Mouse (Mus musculus): ENCODE results near the gene Wdr43. TPM values are rescaled to one million over a fixed set of nuclear protein-coding genes. Genes with fewer than 3 reads are reported as not detected.

The Wdr43 gene
- polyA plus RNA-seq, 1 experiment from 2014 or later = 22.8 TPM

GRCm38 (mm10) chr17:71683281-71683680, 67.6 kb downstream of the Wdr43 start:
- Histone ChIP-seq H3K27me3 (replicated peaks; ENCODE audit: control insufficient read depth, insufficient read depth, low read length) (no peaks in the 10 kb centered on the region), H3K4me3 (ENCODE audit: low read depth, low read length) (no peak overlapping the region), H3K4me2 (replicated peaks; ENCODE audit: low read depth) (no peak overlapping the region), H3K4me1 (replicated peaks; ENCODE audit: control insufficient read depth, insufficient read depth, low read length) (no peaks in the 10 kb centered on the region), H3K27ac (ENCODE audit: low read depth, low read length) (no peak overlapping the region), H3K9me3 (ENCODE audit: control insufficient read depth) (no peaks in the 10 kb centered on the region), H3K36me3 (ENCODE audit: control insufficient read depth, insufficient read depth) (no peaks in the 10 kb centered on the region), H3K9ac (ENCODE audit: low read depth, low read length) (no peak overlapping the region)
- ATAC-seq = no peak
- WGBS = 91% methylated on average over 6 of the region's 6 CpGs
- TF ChIP-seq CTCF (IDR thresholded peaks at IDR 0.05; ENCODE audit: low read depth) = no peak

- H3K27me3 ChIP-seq (replicated peaks; ENCODE audit: control insufficient read depth, insufficient read depth, low read length) = no peaks in the 10 kb centered on the region
- no peak overlapping the region for H3K27ac ChIP-seq (ENCODE audit: low read depth, low read length)
- no peak overlapping the region for H3K4me3 ChIP-seq (ENCODE audit: low read depth, low read length)
- 42% methylated on average over 5 of the region's 5 CpGs for WGBS
- no peaks in the 10 kb centered on the region for H3K4me1 ChIP-seq (replicated peaks; ENCODE audit: control insufficient read depth, insufficient read depth, low read length)
- H3K9me3 ChIP-seq (ENCODE audit: control insufficient read depth) = no peaks in the 10 kb centered on the region
- no peak for ATAC-seq
- H3K4me2 ChIP-seq (replicated peaks; ENCODE audit: low read depth) = no peak overlapping the region
- no peaks in the 10 kb centered on the region for H3K36me3 ChIP-seq (ENCODE audit: control insufficient read depth, insufficient read depth)
- TF ChIP-seq CTCF (IDR thresholded peaks at IDR 0.05; ENCODE audit: low read depth) = no peak
- H3K9ac ChIP-seq (ENCODE audit: low read depth, low read length) = no peak overlapping the region
Measured at GRCm38 (mm10) chr17:71684103-71684608, 68.5 kb downstream of the Wdr43 start.

- Histone ChIP-seq H3K4me3 (ENCODE audit: low read depth, low read length) (no peak overlapping the region), H3K27me3 (replicated peaks; ENCODE audit: control insufficient read depth, insufficient read depth, low read length) (no peaks in the 10 kb centered on the region), H3K4me2 (replicated peaks; ENCODE audit: low read depth) (no peak overlapping the region), H3K27ac (ENCODE audit: low read depth, low read length) (no peak overlapping the region), H3K9me3 (ENCODE audit: control insufficient read depth) (no peaks in the 10 kb centered on the region), H3K9ac (ENCODE audit: low read depth, low read length) (no peak overlapping the region), H3K4me1 (replicated peaks; ENCODE audit: control insufficient read depth, insufficient read depth, low read length) (no peaks in the 10 kb centered on the region), H3K36me3 (ENCODE audit: control insufficient read depth, insufficient read depth) (no peaks in the 10 kb centered on the region)
- TF ChIP-seq CTCF (IDR thresholded peaks at IDR 0.05; ENCODE audit: low read depth) = no peak
- 73% methylated on average over 9 of the region's 9 CpGs for WGBS
- no peak for ATAC-seq
Measured at GRCm38 (mm10) chr17:71687436-71687835, 71.7 kb downstream of the Wdr43 start.

- WGBS = 66% methylated on average over 5 of the region's 5 CpGs
- H3K27ac ChIP-seq (ENCODE audit: low read depth, low read length) = no peak overlapping the region
- H3K4me2 ChIP-seq (replicated peaks; ENCODE audit: low read depth) = no peak overlapping the region
- H3K4me3 ChIP-seq (ENCODE audit: low read depth, low read length) = no peak overlapping the region
- no peak overlapping the region for H3K9ac ChIP-seq (ENCODE audit: low read depth, low read length)
- TF ChIP-seq CTCF (IDR thresholded peaks at IDR 0.05; ENCODE audit: low read depth) = no peak
- no peak for ATAC-seq
- no peaks in the 10 kb centered on the region for H3K36me3 ChIP-seq (ENCODE audit: control insufficient read depth, insufficient read depth)
- no peaks in the 10 kb centered on the region for H3K9me3 ChIP-seq (ENCODE audit: control insufficient read depth)
- H3K27me3 ChIP-seq (replicated peaks; ENCODE audit: control insufficient read depth, insufficient read depth, low read length) = no peaks in the 10 kb centered on the region
- H3K4me1 ChIP-seq (replicated peaks; ENCODE audit: control insufficient read depth, insufficient read depth, low read length) = no peaks in the 10 kb centered on the region
Measured at GRCm38 (mm10) chr17:71689903-71690302, 74.2 kb downstream of the Wdr43 start.

GRCm38 (mm10) chr17:71691361-71691875, 75.7 kb downstream of the Wdr43 start:
- no peak for TF ChIP-seq CTCF (IDR thresholded peaks at IDR 0.05; ENCODE audit: low read depth)
- Histone ChIP-seq H3K36me3 (ENCODE audit: control insufficient read depth, insufficient read depth) (no peaks in the 10 kb centered on the region), H3K9ac (ENCODE audit: low read depth, low read length) (no peak overlapping the region), H3K4me3 (ENCODE audit: low read depth, low read length) (no peak overlapping the region), H3K4me1 (replicated peaks; ENCODE audit: control insufficient read depth, insufficient read depth, low read length) (no peaks in the 10 kb centered on the region), H3K4me2 (replicated peaks; ENCODE audit: low read depth) (no peak overlapping the region), H3K9me3 (ENCODE audit: control insufficient read depth) (no peaks in the 10 kb centered on the region), H3K27me3 (replicated peaks; ENCODE audit: control insufficient read depth, insufficient read depth, low read length) (no peaks in the 10 kb centered on the region), H3K27ac (ENCODE audit: low read depth, low read length) (no peak overlapping the region)
- WGBS = 64% methylated on average over 11 of the region's 11 CpGs
- no peak for ATAC-seq

GRCm38 (mm10) chr17:71693313-71693712, 77.6 kb downstream of the Wdr43 start:
- Histone ChIP-seq H3K27ac (ENCODE audit: low read depth, low read length) (no peak overlapping the region), H3K27me3 (replicated peaks; ENCODE audit: control insufficient read depth, insufficient read depth, low read length) (no peaks in the 10 kb centered on the region), H3K9me3 (ENCODE audit: control insufficient read depth) (no peaks in the 10 kb centered on the region), H3K4me1 (replicated peaks; ENCODE audit: control insufficient read depth, insufficient read depth, low read length) (no peaks in the 10 kb centered on the region), H3K4me3 (ENCODE audit: low read depth, low read length) (no peak overlapping the region), H3K36me3 (ENCODE audit: control insufficient read depth, insufficient read depth) (no peaks in the 10 kb centered on the region), H3K9ac (ENCODE audit: low read depth, low read length) (no peak overlapping the region), H3K4me2 (replicated peaks; ENCODE audit: low read depth) (no peak overlapping the region)
- 61% methylated on average over 5 of the region's 5 CpGs for WGBS
- no peak for ATAC-seq
- TF ChIP-seq CTCF (IDR thresholded peaks at IDR 0.05; ENCODE audit: low read depth) = no peak

- H3K9ac ChIP-seq (ENCODE audit: low read depth, low read length) = no peak overlapping the region
- no peak overlapping the region for H3K4me2 ChIP-seq (replicated peaks; ENCODE audit: low read depth)
- H3K27me3 ChIP-seq (replicated peaks; ENCODE audit: control insufficient read depth, insufficient read depth, low read length) = no peaks in the 10 kb centered on the region
- no peaks in the 10 kb centered on the region for H3K9me3 ChIP-seq (ENCODE audit: control insufficient read depth)
- no peak overlapping the region for H3K4me3 ChIP-seq (ENCODE audit: low read depth, low read length)
- H3K4me1 ChIP-seq (replicated peaks; ENCODE audit: control insufficient read depth, insufficient read depth, low read length) = no peaks in the 10 kb centered on the region
- 65% methylated on average over 8 of the region's 8 CpGs for WGBS
- no peaks in the 10 kb centered on the region for H3K36me3 ChIP-seq (ENCODE audit: control insufficient read depth, insufficient read depth)
- peak; percentile 62 for TF ChIP-seq CTCF (IDR thresholded peaks at IDR 0.05; ENCODE audit: low read depth)
- ATAC-seq = no peak
- no peak overlapping the region for H3K27ac ChIP-seq (ENCODE audit: low read depth, low read length)
Measured at GRCm38 (mm10) chr17:71693780-71694179, 78.1 kb downstream of the Wdr43 start.
